In the genomic region with DNA sequence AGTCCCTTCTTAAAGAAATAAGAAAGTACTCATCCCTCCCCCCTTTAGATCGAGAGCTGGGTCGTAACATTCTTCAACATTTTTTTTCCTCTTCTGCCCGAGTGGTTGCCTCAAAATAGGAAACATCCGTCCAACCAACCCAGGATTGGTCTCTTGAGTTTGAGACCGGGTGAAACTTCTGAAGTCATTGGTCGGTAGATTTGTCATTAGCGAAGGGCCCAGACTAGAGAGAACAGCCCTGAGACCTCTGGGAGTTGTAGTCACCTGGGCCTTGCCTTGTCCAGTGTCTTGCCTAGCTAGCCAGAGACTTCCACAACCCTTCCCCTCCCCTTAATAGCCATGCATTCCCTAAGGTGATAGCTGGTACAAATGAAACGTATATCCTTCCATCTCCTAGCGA, we compare ENCODE assay signal across 8 mouse cellular contexts. TPM values are rescaled to one million over a fixed set of nuclear protein-coding genes. Genes with fewer than 3 reads are reported as not detected.
DNase-seq lines count a peak whose midpoint lies in the region; ATAC-seq and TF ChIP-seq lines count a peak whose summit lies in the region.

No protein-coding gene starts in this region.

- H3K27me3 ChIP-seq in forebrain, embryonic 16.5 days (replicated peaks; ENCODE audit: control insufficient read depth, insufficient read depth, low read length): no peaks in the 10 kb centered on the region
- no peaks in the 10 kb centered on the region for H3K27me3 ChIP-seq in lung, postnatal 0 days (replicated peaks; ENCODE audit: insufficient read depth, low read length)

- 15% methylated on average over 9 of the region's 9 CpGs for WGBS in forebrain, embryonic 16.5 days
- WGBS in lung, postnatal 0 days: 15% methylated on average over 9 of the region's 9 CpGs

- H3K27ac ChIP-seq in forebrain, embryonic 16.5 days (ENCODE audit: low read length): no peak overlapping the region
- H3K27ac ChIP-seq in lung, postnatal 0 days (ENCODE audit: low read length): peak overlapping the region; percentile 94; the same call in 1 of the 2 replicates

- H3K36me3 ChIP-seq in forebrain, embryonic 16.5 days (ENCODE audit: control insufficient read depth, insufficient read depth): no peaks in the 10 kb centered on the region
- H3K36me3 ChIP-seq in lung, postnatal 0 days (ENCODE audit: insufficient read depth, low read length): no peaks in the 10 kb centered on the region

- no peaks in the 10 kb centered on the region for H3K9me3 ChIP-seq in forebrain, embryonic 16.5 days (ENCODE audit: control insufficient read depth, low read length)
- no peaks in the 10 kb centered on the region for H3K9me3 ChIP-seq in lung, postnatal 0 days (ENCODE audit: low read length)

- peak; percentile 65 for ATAC-seq in forebrain, embryonic 16.5 days
- ATAC-seq in lung, postnatal 0 days: peak; percentile 73

- H3K4me3 ChIP-seq in forebrain, embryonic 16.5 days (replicated peaks; ENCODE audit: low read length): peak overlapping the region; percentile 55
- peak overlapping the region; percentile 47 for H3K4me3 ChIP-seq in lung, postnatal 0 days (ENCODE audit: low read depth, low read length)

- TF ChIP-seq EP300 in lung, postnatal 0 days (IDR thresholded peaks at IDR 0.05): no peak

- peak overlapping the region; percentile 67 for H3K4me2 ChIP-seq in forebrain, embryonic 16.5 days (ENCODE audit: low read length)
- peak overlapping the region; percentile 69 for H3K4me2 ChIP-seq in lung, postnatal 0 days (replicated peaks; ENCODE audit: low read depth, low read length)

- peak; percentile 96 for DNase-seq in MEL-GATA-1-ER (ENCODE audit: extremely low read depth, low read depth)
- DNase-seq in cerebellum, adult 11-12 months: peak; percentile 64
- peak; percentile 63 for DNase-seq in heart, postnatal 4 days
- DNase-seq in layer of hippocampus, adult 9-10 months (ENCODE audit: low spot score): peak; percentile 31
- DNase-seq in lung, postnatal 0 days (ENCODE audit: low spot score): peak; percentile 91
- peak; percentile 2 for DNase-seq in ovary, postnatal 10 days (ENCODE audit: low spot score)
- DNase-seq in thymus, postnatal 25 days: peak; percentile 50

- TF ChIP-seq CTCF in lung, postnatal 0 days (IDR thresholded peaks at IDR 0.05): no peak

- H3K4me1 ChIP-seq in forebrain, embryonic 16.5 days (replicated peaks; ENCODE audit: control insufficient read depth, insufficient read depth, low read length): no peaks in the 10 kb centered on the region; the same call in 1 of the 2 replicates
- H3K4me1 ChIP-seq in lung, postnatal 0 days (ENCODE audit: insufficient read depth, low read depth, low read length): no peaks in the 10 kb centered on the region

- H3K9ac ChIP-seq in forebrain, embryonic 16.5 days (replicated peaks; ENCODE audit: low read depth, low read length): peak overlapping the region; percentile 67; the same call in 1 of the 2 replicates
- H3K9ac ChIP-seq in lung, postnatal 0 days (replicated peaks; ENCODE audit: low read depth): no peak overlapping the region

RNA-seq across cellular contexts. Expression of a gene that starts 1.3 kb away (rescaled TPM):
- 21.0 and 25.9 TPM in 2 replicates for polyA plus RNA-seq in forebrain, embryonic 16.5 days (2015; fragmentation: Nextera tagmentation; extraction: Ambion mirVana)
- total RNA-seq in heart, postnatal 4 days (2021): 10 to 100 TPM; 43.5 to 52.4 TPM
- 23.8 and 25.3 TPM in 2 replicates for polyA plus RNA-seq in lung, postnatal 0 days (2015; fragmentation: Nextera tagmentation; extraction: Ambion mirVana)

Comparison
In these comparisons a context has a peak if more than half of its experiments do, and no peak if none do; other contexts are left out.
1. DNase-seq: peak in every context shown above with its lines; median percentile 96 in MEL-GATA-1-ER; 91 in lung, postnatal 0 days; 64 in cerebellum, adult 11-12 months; 63 in heart, postnatal 4 days; 50 in thymus, postnatal 25 days; 31 in layer of hippocampus, adult 9-10 months; 2 in ovary, postnatal 10 days.